8 mouse cellular contexts compared by ENCODE assay signal in genomic region chr13:64248775-64249524, GRCm38 (mm10). TPM values are rescaled to one million over a fixed set of nuclear protein-coding genes. Genes with fewer than 3 reads are reported as not detected.
A peak's percentile ranks its signal among the peaks of the same experiment; 100 is the strongest.
DNase-seq lines count a peak whose midpoint lies in the region; ATAC-seq and TF ChIP-seq lines count a peak whose summit lies in the region.

No protein-coding gene starts in this region.

- peak overlapping the region; percentile 80 for H3K4me3 ChIP-seq in bone marrow, adult 2 months (replicated peaks; ENCODE audit: control insufficient read depth, low read depth, low read length)
- peak overlapping the region; percentile 59 for H3K4me3 ChIP-seq in embryonic facial prominence, embryonic 15.5 days (replicated peaks)
- H3K4me3 ChIP-seq in kidney, embryonic 14.5 days (ENCODE audit: low read length) = peak overlapping the region; percentile 45

- H3K4me1 ChIP-seq in bone marrow, adult 2 months (ENCODE audit: control insufficient read depth, insufficient read depth, low read length) = no peaks in the 10 kb centered on the region; the same call in 1 of the 2 replicates
- H3K4me1 ChIP-seq in embryonic facial prominence, embryonic 15.5 days = peaks cover 10% of the 10 kb centered on the region
- no peaks in the 10 kb centered on the region; the same call in 1 of the 2 replicates for H3K4me1 ChIP-seq in kidney, embryonic 14.5 days (ENCODE audit: control insufficient read depth, insufficient read depth, low read length)

- DNase-seq in A20 (ENCODE audit: low read depth, low spot score) = peak; percentile 90
- peak; percentile 72 to 88 for DNase-seq in heart, adult 9 months (ENCODE audit: low spot score in 2 of 2)
- peak; percentile 90 for DNase-seq in liver
- DNase-seq in monocyte, adult 2 months (ENCODE audit: low read depth in 1 of 2, low spot score in 2 of 2) = peak; percentile 66 to 83
- DNase-seq in spleen, postnatal 14 days (ENCODE audit: low spot score in 2 of 2) = peak; percentile 80 to 89

- H3K36me3 ChIP-seq in embryonic facial prominence, embryonic 15.5 days = no peaks in the 10 kb centered on the region
- no peaks in the 10 kb centered on the region for H3K36me3 ChIP-seq in kidney, embryonic 14.5 days (ENCODE audit: control insufficient read depth, insufficient read depth, low read length)

- peak overlapping the region; percentile 90 for H3K4me2 ChIP-seq in embryonic facial prominence, embryonic 15.5 days (replicated peaks)
- peak overlapping the region; percentile 71 for H3K4me2 ChIP-seq in kidney, embryonic 14.5 days (replicated peaks; ENCODE audit: low read depth, low read length)

- H3K9ac ChIP-seq in embryonic facial prominence, embryonic 15.5 days = peak overlapping the region; percentile 55
- peak overlapping the region; percentile 55 for H3K9ac ChIP-seq in kidney, embryonic 14.5 days (ENCODE audit: low read depth, low read length)

- no peaks in the 10 kb centered on the region for H3K27me3 ChIP-seq in embryonic facial prominence, embryonic 15.5 days
- H3K27me3 ChIP-seq in kidney, embryonic 14.5 days (ENCODE audit: control insufficient read depth, insufficient read depth, low read length) = no peaks in the 10 kb centered on the region

- 6% methylated on average over 22 of the region's 22 CpGs for WGBS in bone marrow, adult 2 months
- 6% methylated on average over 22 of the region's 22 CpGs for whole genome bisulfite sequencing in embryonic facial prominence, embryonic 15.5 days
- 10% methylated on average over 22 of the region's 22 CpGs for WGBS in kidney, embryonic 14.5 days

- peak; percentile 81 for ATAC-seq in embryonic facial prominence, embryonic 15.5 days (ENCODE audit: insufficient number of reproducible peaks, low FRiP score, low TSS enrichment, low read depth)
- peak; percentile 87 for ATAC-seq in kidney, embryonic 14.5 days (ENCODE audit: low FRiP score, low TSS enrichment)

- H3K27ac ChIP-seq in bone marrow, adult 2 months (ENCODE audit: control insufficient read depth, insufficient read depth, low read depth, low read length, poor library complexity) = peak overlapping the region; percentile 62
- H3K27ac ChIP-seq in embryonic facial prominence, embryonic 15.5 days (replicated peaks) = peak overlapping the region; percentile 44
- H3K27ac ChIP-seq in kidney, embryonic 14.5 days (ENCODE audit: low read depth, low read length) = no peak overlapping the region

- no peak for TF ChIP-seq POLR2A in bone marrow, adult 2 months (IDR thresholded peaks at IDR 0.05; ENCODE audit: borderline replicate concordance, control insufficient read depth, low read depth, low read length)

- no peaks in the 10 kb centered on the region for H3K9me3 ChIP-seq in embryonic facial prominence, embryonic 15.5 days (replicated peaks)
- no peaks in the 10 kb centered on the region for H3K9me3 ChIP-seq in kidney, embryonic 14.5 days (ENCODE audit: control insufficient read depth, low read length)

- TF ChIP-seq CTCF in bone marrow, adult 2 months (IDR thresholded peaks at IDR 0.05; ENCODE audit: control insufficient read depth, insufficient read depth, low read length) = peak; percentile 97

RNA-seq across cellular contexts. Expression of gene Cdc14b, which starts 26.1 kb away (rescaled TPM):
- 0.42 and 1.7 TPM in 2 replicates for polyA plus RNA-seq in bone marrow, adult 2 months (2011; ENCODE audit: insufficient read depth, insufficient read length, low replicate concordance, missing spikeins)
- 14.4 and 15.2 TPM in 2 replicates for polyA plus RNA-seq in embryonic facial prominence, embryonic 15.5 days (2015; fragmentation: Nextera tagmentation; extraction: Ambion mirVana)
- polyA plus RNA-seq in kidney, embryonic 14.5 days (2014; fragmentation: Nextera tagmentation; extraction: Ambion mirVana) = 15.4 and 24.8 TPM in 2 replicates
